In genomic region chr13:51705882-51706854, GRCm38 (mm10) we compare ENCODE assay signal across 16 mouse cellular contexts. TPM values are rescaled to one million over a fixed set of nuclear protein-coding genes. Genes with fewer than 3 reads are reported as not detected.
DNase-seq lines count a peak whose midpoint lies in the region; ATAC-seq and TF ChIP-seq lines count a peak whose summit lies in the region.
"Had no signal": no experiment of that assay in that cellular context is flagged by ENCODE, and none has a peak within 500 bp of the region (broad histone marks: within the 10 kb centered on the region; RNA-seq: fewer than 3 reads in every experiment).

No protein-coding gene starts in this region.

- H3K36me3 ChIP-seq in liver, embryonic 13.5 days = peaks cover 28% of the 10 kb centered on the region
- H3K36me3 ChIP-seq in liver, postnatal 0 days (replicated peaks; ENCODE audit: insufficient read depth, low read length) = peaks cover 21% of the 10 kb centered on the region; the same call in 1 of the 2 replicates
- no peaks in the 10 kb centered on the region for H3K36me3 ChIP-seq in intestine, embryonic 14.5 days (ENCODE audit: control insufficient read depth, insufficient read depth, low read length)

- H3K4me1 ChIP-seq in liver, embryonic 13.5 days (replicated peaks) = peaks cover 17% of the 10 kb centered on the region
- no peaks in the 10 kb centered on the region for H3K4me1 ChIP-seq in liver, postnatal 0 days (ENCODE audit: insufficient read depth)
- 0 out of 2 replicates have a peak, but pooled peaks cover 6% of the 10 kb centered on the region for H3K4me1 ChIP-seq in intestine, embryonic 14.5 days (replicated peaks; ENCODE audit: control insufficient read depth, insufficient read depth, low read length)
- H3K4me1 ChIP-seq in olfactory bulb, adult 2 months (ENCODE audit: control insufficient read depth, insufficient read depth, low read length) = peaks cover 24% of the 10 kb centered on the region

- ATAC-seq in frontal cortex, adult (ENCODE audit: low TSS enrichment) = peak; percentile 80
- ATAC-seq in liver, embryonic 13.5 days (ENCODE audit: low read depth) = peak; percentile 51
- no peak for ATAC-seq in liver, postnatal 0 days
- ATAC-seq in intestine, embryonic 14.5 days (replicated peaks; ENCODE audit: low FRiP score, low TSS enrichment, low read depth) = no peak
- ATAC-seq: activated CD4-positive, CD25-positive, alpha-beta regulatory T cell, adult 4 months; forebrain, embryonic 14.5 days had no signal

- DNase-seq in frontal cortex, postnatal 25 days (ENCODE audit: low spot score in 2 of 2) = no peak
- no peak for DNase-seq in liver, embryonic 13.5 days
- DNase-seq in liver, postnatal 0 days = no peak
- DNase-seq in intestine, embryonic 14.5 days (ENCODE audit: low spot score) = peak; percentile 55
- DNase-seq in cerebellum, adult 18-20 months = no peak
- DNase-seq in gastrocnemius, adult 2 months = no peak
- DNase-seq: cerebellum, adult 9-11 months; heart, adult 11 months; kidney, postnatal 14 days; right cerebral cortex, postnatal 4 days had no signal

- intact Hi-C loops in gastrocnemius, adult 2 months (cut with DNase I) = no loop called here

- no peaks in the 10 kb centered on the region for H3K9me3 ChIP-seq in liver, embryonic 13.5 days (replicated peaks)
- H3K9me3 ChIP-seq in liver, postnatal 0 days (ENCODE audit: low read length) = no peaks in the 10 kb centered on the region
- no peaks in the 10 kb centered on the region for H3K9me3 ChIP-seq in intestine, embryonic 14.5 days (ENCODE audit: control insufficient read depth, low read length)
- H3K9me3 ChIP-seq: limb, embryonic 15.5 days had no signal

- TF ChIP-seq EP300 in liver, postnatal 0 days (IDR thresholded peaks at IDR 0.05; ENCODE audit: low read depth) = no peak

- H3K27ac ChIP-seq in liver, embryonic 13.5 days = no peak overlapping the region; the same call in 1 of the 2 replicates
- H3K27ac ChIP-seq in liver, postnatal 0 days (ENCODE audit: low read depth) = no peak overlapping the region
- H3K27ac ChIP-seq in intestine, embryonic 14.5 days (ENCODE audit: low read depth) = no peak overlapping the region; the same call in 1 of the 2 replicates
- H3K27ac ChIP-seq in olfactory bulb, adult 2 months (ENCODE audit: insufficient read depth, low read depth, low read length) = peak overlapping the region; percentile 95
- no peak overlapping the region for H3K27ac ChIP-seq in gastrocnemius, adult 2 months
- H3K27ac ChIP-seq: limb, embryonic 15.5 days had no signal

- TF ChIP-seq CTCF in liver, postnatal 0 days (IDR thresholded peaks at IDR 0.05; ENCODE audit: low read depth) = no peak
- TF ChIP-seq CTCF in olfactory bulb, adult 2 months (IDR thresholded peaks at IDR 0.05; ENCODE audit: insufficient read depth, low read depth, low read length) = no peak
- TF ChIP-seq CTCF in gastrocnemius, adult 2 months (IDR thresholded peaks at IDR 0.05) = no peak

- H3K4me3 ChIP-seq in liver, embryonic 13.5 days (replicated peaks) = no peak overlapping the region
- no peak overlapping the region for H3K4me3 ChIP-seq in liver, postnatal 0 days (ENCODE audit: low read depth, low read length)
- H3K4me3 ChIP-seq in intestine, embryonic 14.5 days (ENCODE audit: low read depth, low read length) = no peak overlapping the region
- H3K4me3 ChIP-seq in olfactory bulb, adult 2 months (ENCODE audit: insufficient read depth, low read depth, low read length) = no peak overlapping the region
- H3K4me3 ChIP-seq in gastrocnemius, adult 2 months = no peak overlapping the region
- H3K4me3 ChIP-seq: limb, embryonic 15.5 days had no signal

- WGBS in liver, embryonic 13.5 days (ENCODE audit: insufficient replicate concordance) = 75% methylated on average over 22 of the region's 22 CpGs
- 75% methylated on average over 22 of the region's 22 CpGs for WGBS in liver, postnatal 0 days (ENCODE audit: insufficient replicate concordance)
- 46% methylated on average over 22 of the region's 22 CpGs for WGBS in intestine, embryonic 14.5 days
- 41% methylated on average over 22 of the region's 22 CpGs for WGBS in olfactory bulb, adult 2 months

- no peaks in the 10 kb centered on the region for H3K27me3 ChIP-seq in liver, embryonic 13.5 days
- H3K27me3 ChIP-seq in liver, postnatal 0 days (ENCODE audit: insufficient read depth, low read length) = no peaks in the 10 kb centered on the region
- no peaks in the 10 kb centered on the region for H3K27me3 ChIP-seq in intestine, embryonic 14.5 days (replicated peaks; ENCODE audit: control insufficient read depth, insufficient read depth, low read length)
- H3K27me3 ChIP-seq: limb, embryonic 15.5 days had no signal

- no peak overlapping the region for H3K4me2 ChIP-seq in liver, embryonic 13.5 days
- no peak overlapping the region for H3K4me2 ChIP-seq in liver, postnatal 0 days (ENCODE audit: low read depth, low read length)
- peak overlapping the region; percentile 41 for H3K4me2 ChIP-seq in intestine, embryonic 14.5 days (ENCODE audit: low read length)
- H3K4me2 ChIP-seq: limb, embryonic 15.5 days; midbrain, embryonic 11.5 days had no signal

- TF ChIP-seq POLR2A in olfactory bulb, adult 2 months (IDR thresholded peaks at IDR 0.05; ENCODE audit: insufficient read depth, low read depth, low read length) = no peak

- H3K9ac ChIP-seq in liver, embryonic 13.5 days = no peak overlapping the region
- no peak overlapping the region for H3K9ac ChIP-seq in liver, postnatal 0 days (replicated peaks)
- H3K9ac ChIP-seq in intestine, embryonic 14.5 days (ENCODE audit: low read length) = 0 out of 2 replicates have a peak overlapping the region, but pooled peaks have one; percentile 22
- H3K9ac ChIP-seq: limb, embryonic 15.5 days had no signal

RNA-seq across cellular contexts. Expression of gene Secisbp2, which starts 54.7 kb away (rescaled TPM):
- 21.0 and 22.2 TPM in 2 replicates for polyA plus RNA-seq in liver, embryonic 13.5 days (2015; fragmentation: Nextera tagmentation; extraction: Ambion mirVana)
- polyA plus RNA-seq in liver, postnatal 0 days (2015; fragmentation: Nextera tagmentation; extraction: Ambion mirVana) = 11.1 and 12.2 TPM in 2 replicates
- 30.2 and 30.6 TPM in 2 replicates for polyA plus RNA-seq in intestine, embryonic 14.5 days (2014; fragmentation: Nextera tagmentation; extraction: Ambion mirVana)
- not detected in 2 replicates for polyA plus RNA-seq in olfactory bulb, adult 2 months (2012; ENCODE audit: insufficient read depth, insufficient read length, low replicate concordance, missing spikeins)
- 10 to 100 TPM; 11.1 to 11.7 TPM for total RNA-seq in gastrocnemius, adult 2 months (2021)

Comparison
In these comparisons a context has a peak if more than half of its experiments do, and no peak if none do; other contexts are left out.
1. ATAC-seq: peak in frontal cortex, adult (single experiment) and liver, embryonic 13.5 days (single experiment); none in liver, postnatal 0 days (single experiment) and intestine, embryonic 14.5 days (single experiment).